Mouse (Mus musculus) layer of hippocampus, adult 11-12 months (tissue): Measurements from ENCODE around the gene Shisa6.

Experiments
- DNase-seq: peaks from one replicate; pipeline ENCODE4 v3.0.0; 2022; ENCODE audit warnings: low spot score

Shisa6 gene

DNA sequence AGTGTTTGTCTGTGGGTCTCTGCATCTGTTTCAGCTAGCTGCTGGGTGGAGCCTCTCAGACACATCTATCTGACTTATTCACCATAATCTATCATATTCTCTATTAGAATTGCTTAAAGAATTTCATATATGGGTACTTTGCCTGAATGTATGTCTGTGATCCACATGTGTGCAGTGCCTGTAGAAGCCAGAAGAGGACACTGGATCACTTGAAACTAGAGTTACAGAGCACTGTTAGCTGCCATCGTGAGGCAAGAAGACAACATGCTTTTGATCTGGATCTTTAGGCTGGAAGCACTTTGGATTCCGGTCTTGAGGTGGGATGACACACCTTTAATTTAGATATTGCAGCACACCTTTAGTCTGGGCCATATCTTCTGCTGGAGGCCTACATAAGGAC, 289.2 kb downstream of the Shisa6 start:
- DNase-seq, result no peak

DNA sequence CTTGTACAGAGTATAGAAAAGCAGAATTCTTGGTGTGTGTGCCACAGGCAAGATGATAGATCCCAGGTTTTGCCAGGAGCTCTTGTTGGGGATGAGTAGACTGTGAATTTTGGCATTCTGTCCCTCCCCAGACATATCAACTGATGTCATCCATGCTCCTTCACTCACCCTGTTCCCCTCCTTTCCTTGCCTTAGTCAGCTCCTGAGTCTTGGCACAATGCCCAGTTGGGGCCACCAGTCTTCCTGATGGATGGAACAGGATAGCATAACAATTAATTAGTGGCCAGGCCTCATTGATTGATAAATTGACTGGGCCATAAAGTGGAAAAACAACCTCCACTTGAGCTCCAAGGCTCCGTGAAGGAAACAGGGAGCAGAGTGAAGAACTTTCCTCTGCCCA, 292.9 kb downstream of the Shisa6 start:
- no peak for DNase-seq

DNA sequence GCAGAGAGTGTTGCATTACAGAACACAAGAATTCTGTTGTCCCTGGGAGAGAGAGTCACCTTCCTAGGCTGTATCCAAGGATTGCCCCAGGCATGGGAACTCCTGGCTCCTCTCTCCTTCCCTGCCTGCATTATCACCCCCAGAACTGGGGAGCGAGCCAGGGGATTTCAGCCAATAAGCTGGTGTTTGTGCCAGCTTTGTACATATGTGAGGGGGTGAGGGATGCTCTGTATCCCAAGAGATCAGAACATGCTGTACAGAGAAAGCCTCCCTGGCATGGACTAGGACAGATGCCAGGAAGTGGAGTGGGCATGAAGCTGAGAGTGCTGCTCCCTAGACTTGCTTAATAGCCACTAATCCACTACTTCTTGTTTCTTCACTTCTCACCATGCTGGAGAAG, 303.6 kb downstream of the Shisa6 start:
- peak; percentile 84 for DNase-seq

DNA sequence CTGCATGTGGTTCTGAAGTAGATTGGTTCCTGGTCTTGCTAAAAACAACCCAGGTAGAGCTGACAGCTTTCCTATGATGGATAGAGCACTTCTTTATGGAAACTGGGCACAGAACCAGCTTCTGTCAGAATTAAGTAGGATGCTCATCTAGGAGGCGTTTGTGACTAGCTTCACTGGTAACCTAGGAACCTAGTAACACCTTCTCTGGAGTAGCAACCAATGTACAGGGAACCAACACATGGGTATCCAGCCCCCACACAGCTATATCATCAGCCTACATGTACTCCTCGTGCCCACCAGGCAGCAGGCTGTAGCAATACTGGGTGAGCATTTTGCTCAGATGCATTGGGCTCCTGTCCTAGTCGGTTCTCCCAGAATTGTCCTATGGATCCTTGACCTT, 307.3 kb downstream of the Shisa6 start:
- peak; percentile 28 for DNase-seq

DNA sequence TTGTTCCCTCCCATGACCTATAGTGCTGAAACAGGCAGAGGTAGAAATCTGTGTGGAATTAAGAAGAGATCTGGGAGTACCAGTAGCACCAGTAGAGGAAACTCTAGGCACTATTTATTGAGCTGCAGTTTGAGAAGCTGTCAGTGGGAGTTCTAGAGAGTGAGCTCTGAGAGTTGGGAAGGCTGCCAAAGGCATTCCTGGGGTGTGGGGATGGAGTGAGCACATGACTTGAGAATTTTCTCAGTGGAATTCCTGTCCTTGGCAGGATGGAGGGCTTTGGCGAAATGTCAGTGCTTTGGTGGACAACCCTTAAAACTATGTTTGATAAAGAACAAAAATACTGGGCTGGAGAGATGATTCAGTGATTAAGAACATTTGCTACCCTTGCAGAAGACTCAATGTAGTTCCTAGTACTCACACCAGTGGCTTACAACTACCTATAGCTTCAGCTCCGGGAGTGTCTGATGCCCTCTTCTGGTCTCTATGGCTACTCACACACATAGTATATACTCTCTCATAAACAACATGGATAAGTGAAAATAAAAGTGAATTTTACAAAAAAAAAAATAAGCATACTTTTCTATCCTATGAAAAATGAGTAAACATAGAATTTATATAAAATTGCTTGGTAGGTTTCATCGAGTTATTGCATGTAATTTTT, 337.0 kb downstream of the Shisa6 start:
- peak; percentile 58 for DNase-seq

DNA sequence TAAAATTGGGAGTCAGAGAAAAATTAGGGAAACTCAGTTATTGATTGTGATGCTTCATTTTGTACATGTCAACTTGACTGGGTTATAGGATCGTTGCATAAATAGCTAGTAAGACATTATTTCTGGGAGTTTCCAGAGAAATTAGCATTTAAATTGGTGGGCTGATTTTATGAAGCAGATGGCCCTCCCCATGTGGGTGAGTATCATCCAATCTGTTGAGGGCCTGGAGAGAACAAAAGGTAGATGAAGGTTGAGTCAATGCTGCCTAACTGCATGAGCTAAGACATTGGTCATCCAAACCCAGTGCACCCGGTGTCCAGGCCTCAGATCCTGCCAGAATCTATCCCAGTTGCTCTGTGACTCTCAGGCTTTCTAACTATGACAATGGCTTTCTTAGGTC, 337.6 kb downstream of the Shisa6 start:
- DNase-seq, result peak; percentile 48

DNA sequence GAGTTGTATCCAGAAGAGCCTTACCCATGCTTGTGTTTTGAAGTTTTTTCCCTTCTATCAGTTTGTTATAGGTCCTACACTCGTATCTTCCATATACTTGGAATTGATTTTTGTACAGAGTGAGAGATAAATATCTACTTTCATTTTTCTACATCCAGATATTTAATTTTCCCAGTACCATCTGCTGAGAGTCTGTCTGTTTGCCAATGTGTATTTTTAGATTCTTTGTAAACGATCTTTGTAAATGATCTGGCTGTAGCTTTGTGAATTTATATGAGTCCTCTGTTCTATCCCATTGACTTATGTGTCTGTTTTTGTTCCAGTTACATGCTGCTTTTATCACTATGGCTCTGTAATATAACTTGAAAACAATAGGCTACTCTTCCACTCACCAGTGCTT, 348.0 kb downstream of the Shisa6 start:
- DNase-seq, result peak; percentile 17

DNA sequence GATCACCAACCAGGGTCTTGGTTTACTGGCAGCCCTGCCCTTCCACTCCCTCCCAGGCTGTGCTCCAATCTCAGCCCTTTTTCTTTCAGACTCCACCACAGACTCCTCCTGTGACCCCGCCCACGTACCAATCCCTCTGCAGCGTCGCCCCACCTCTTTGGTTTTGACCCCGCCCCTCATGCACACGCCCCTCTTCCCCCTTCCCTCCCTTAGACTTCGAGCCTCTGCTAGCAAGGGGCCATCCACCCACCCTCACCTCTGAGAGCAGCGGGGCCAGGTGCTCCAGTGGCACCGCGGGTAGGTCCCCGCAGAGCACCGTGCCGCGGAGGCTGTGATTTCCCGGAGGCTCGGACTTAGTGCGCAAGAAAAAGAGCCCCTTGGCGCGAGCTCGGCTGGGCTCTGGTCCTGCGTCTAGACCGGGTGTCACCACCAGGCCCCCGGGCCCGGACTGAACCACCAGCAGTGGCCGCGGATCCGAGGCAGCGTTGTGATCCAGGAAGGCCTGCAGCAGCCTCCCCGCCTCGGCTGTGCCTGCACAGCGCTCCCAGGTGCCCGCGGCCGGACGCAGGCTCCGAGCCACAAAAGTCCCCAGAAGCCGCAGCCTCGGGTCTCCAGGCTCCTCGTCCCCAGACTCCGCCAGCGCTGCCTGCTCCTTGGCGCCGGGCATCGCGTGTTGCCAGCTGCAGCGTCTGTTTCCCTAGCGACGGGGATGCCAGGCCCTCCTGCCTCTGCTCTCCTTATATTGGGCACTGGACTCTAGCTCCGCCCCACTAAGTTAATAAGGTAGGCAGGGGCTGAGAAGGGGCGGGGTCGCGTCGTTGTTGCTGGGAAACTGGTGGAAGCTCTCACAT, 357.7 kb downstream of the Shisa6 start, which contains the start of gene Dnah9:
Gene Dnah9 (minus strand): TSS at position 751 of the 851 bp plus-strand sequence.
- DNase-seq, result peak; percentile 91

DNA sequence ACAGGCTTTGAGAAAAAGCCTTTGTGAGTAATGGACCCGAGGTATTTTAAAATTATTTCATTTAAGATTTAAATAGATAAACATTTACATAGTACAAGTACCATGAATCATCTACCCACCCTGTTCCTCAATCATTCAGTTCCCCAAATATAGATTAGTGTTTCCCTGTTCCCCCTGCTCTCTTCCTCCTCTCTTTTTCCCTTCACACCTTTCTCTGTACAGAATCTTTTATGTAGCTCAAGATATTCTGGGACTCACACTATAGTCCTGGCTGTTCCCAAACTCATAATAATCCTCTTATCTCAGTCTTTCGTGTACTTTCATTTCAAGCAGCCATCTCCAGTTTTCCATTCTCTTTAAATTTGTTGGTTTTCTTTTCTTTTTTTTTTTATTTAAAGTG, 361.7 kb downstream of the Shisa6 start:
- no peak for DNase-seq
